In genomic region chr10:102449449-102449848, GRCm38 (mm10) we compare ENCODE assay signal across 9 mouse cellular contexts. TPM values are rescaled to one million over a fixed set of nuclear protein-coding genes. Genes with fewer than 3 reads are reported as not detected.
DNase-seq lines count a peak whose midpoint lies in the region; ATAC-seq lines count a peak whose summit lies in the region.
"Had no signal": no experiment of that assay in that cellular context is flagged by ENCODE, and none has a peak within 500 bp of the region (broad histone marks: within the 10 kb centered on the region; RNA-seq: fewer than 3 reads in every experiment).

No protein-coding gene starts in this region.

- no peak overlapping the region for H3K27ac ChIP-seq in embryonic facial prominence, embryonic 10.5 days (replicated peaks)
- H3K27ac ChIP-seq in neural tube, embryonic 11.5 days (ENCODE audit: low read depth, low read length) = no peak overlapping the region
- H3K27ac ChIP-seq: limb, embryonic 15.5 days had no signal

- no peaks in the 10 kb centered on the region for H3K36me3 ChIP-seq in embryonic facial prominence, embryonic 10.5 days (replicated peaks)
- H3K36me3 ChIP-seq in neural tube, embryonic 11.5 days (ENCODE audit: control insufficient read depth, insufficient read depth, low read length) = no peaks in the 10 kb centered on the region
- H3K36me3 ChIP-seq: limb, embryonic 15.5 days had no signal

- WGBS in embryonic facial prominence, embryonic 10.5 days = 6% methylated on average over 7 of the region's 7 CpGs
- 8% methylated on average over 7 of the region's 7 CpGs for WGBS in neural tube, embryonic 11.5 days

- no peak overlapping the region for H3K9ac ChIP-seq in neural tube, embryonic 11.5 days (ENCODE audit: low read length)
- H3K9ac ChIP-seq: limb, embryonic 15.5 days had no signal

- peak; percentile 32 for DNase-seq in gastrocnemius, postnatal 10 days
- DNase-seq in gastrocnemius, postnatal 36 days = no peak
- peak; percentile 42 for DNase-seq in urinary bladder, postnatal 25 days (ENCODE audit: low spot score)
- DNase-seq in urinary bladder, postnatal 36 days (ENCODE audit: low spot score in 2 of 2) = no peak
- peak; percentile 26 for DNase-seq in embryonic facial prominence, embryonic 10.5 days (ENCODE audit: low spot score)
- peak; percentile 9 to 78 for DNase-seq in layer of hippocampus, adult 18-20 months (ENCODE audit: low spot score in 2 of 2)
- DNase-seq in neural tube, embryonic 11.5 days (ENCODE audit: low spot score) = peak; percentile 56
- DNase-seq in urinary bladder, postnatal 10 days (ENCODE audit: low spot score) = no peak

- no peaks in the 10 kb centered on the region for H3K9me3 ChIP-seq in embryonic facial prominence, embryonic 10.5 days
- no peaks in the 10 kb centered on the region for H3K9me3 ChIP-seq in neural tube, embryonic 11.5 days (ENCODE audit: control insufficient read depth, low read length)
- H3K9me3 ChIP-seq: limb, embryonic 15.5 days had no signal

- no peak for ATAC-seq in neural tube, embryonic 11.5 days (ENCODE audit: insufficient read depth, low FRiP score, low TSS enrichment)

- no peak overlapping the region for H3K4me2 ChIP-seq in neural tube, embryonic 11.5 days (ENCODE audit: low read depth)
- H3K4me2 ChIP-seq: limb, embryonic 15.5 days had no signal

- no peaks in the 10 kb centered on the region for H3K27me3 ChIP-seq in embryonic facial prominence, embryonic 10.5 days (replicated peaks; ENCODE audit: low read depth, poor library complexity, severe bottlenecking)
- H3K27me3 ChIP-seq in neural tube, embryonic 11.5 days (ENCODE audit: control insufficient read depth, insufficient read depth, low read length) = no peaks in the 10 kb centered on the region
- H3K27me3 ChIP-seq: limb, embryonic 15.5 days had no signal

- no peaks in the 10 kb centered on the region for H3K4me1 ChIP-seq in embryonic facial prominence, embryonic 10.5 days
- no peaks in the 10 kb centered on the region for H3K4me1 ChIP-seq in neural tube, embryonic 11.5 days (ENCODE audit: control insufficient read depth, insufficient read depth, low read length)
- H3K4me1 ChIP-seq: limb, embryonic 15.5 days had no signal

- intact Hi-C loops in gastrocnemius, postnatal 36 days (cut with DNase I) = no loop called here

- no peak overlapping the region for H3K4me3 ChIP-seq in embryonic facial prominence, embryonic 10.5 days
- no peak overlapping the region for H3K4me3 ChIP-seq in neural tube, embryonic 11.5 days (ENCODE audit: low read depth, low read length)
- H3K4me3 ChIP-seq: limb, embryonic 15.5 days had no signal

RNA-seq across cellular contexts. Expression of gene Nts, which starts 40.8 kb away (rescaled TPM):
- under 1 TPM; 0.56 to 0.77 TPM for total RNA-seq in gastrocnemius, postnatal 10 days (2021)
- total RNA-seq in gastrocnemius, postnatal 36 days (2021) = not detected
- polyA plus RNA-seq in embryonic facial prominence, embryonic 10.5 days (2016; fragmentation: Nextera tagmentation; extraction: Ambion mirVana) = 0.31 TPM in 2 replicates
- total RNA-seq in layer of hippocampus, adult 18-20 months (2021) = 10 to 100 TPM in 1 of 2 experiments, 1 to 10 TPM in 1; 6.9 to 12.0 TPM
- polyA plus RNA-seq in neural tube, embryonic 11.5 days (2014; fragmentation: Nextera tagmentation; extraction: Ambion mirVana) = 0.24 and 0.26 TPM in 2 replicates

Comparison
In these comparisons a context has a peak if more than half of its experiments do, and no peak if none do; other contexts are left out.
1. DNase-seq: peak in gastrocnemius, postnatal 10 days (single experiment), urinary bladder, postnatal 25 days (single experiment), embryonic facial prominence, embryonic 10.5 days (single experiment), layer of hippocampus, adult 18-20 months (2 of 2) and neural tube, embryonic 11.5 days (single experiment); none in gastrocnemius, postnatal 36 days (0 of 2), urinary bladder, postnatal 36 days (0 of 2) and urinary bladder, postnatal 10 days (single experiment).
2. RNA of gene Nts, which starts 40.8 kb away (total RNA-seq): 6.9 to 12.0 TPM in layer of hippocampus, adult 18-20 months; 0.56 to 0.77 TPM in gastrocnemius, postnatal 10 days and not detected in gastrocnemius, postnatal 36 days; every median in the first group is over 4 times any median in the second.